In the genomic region with DNA sequence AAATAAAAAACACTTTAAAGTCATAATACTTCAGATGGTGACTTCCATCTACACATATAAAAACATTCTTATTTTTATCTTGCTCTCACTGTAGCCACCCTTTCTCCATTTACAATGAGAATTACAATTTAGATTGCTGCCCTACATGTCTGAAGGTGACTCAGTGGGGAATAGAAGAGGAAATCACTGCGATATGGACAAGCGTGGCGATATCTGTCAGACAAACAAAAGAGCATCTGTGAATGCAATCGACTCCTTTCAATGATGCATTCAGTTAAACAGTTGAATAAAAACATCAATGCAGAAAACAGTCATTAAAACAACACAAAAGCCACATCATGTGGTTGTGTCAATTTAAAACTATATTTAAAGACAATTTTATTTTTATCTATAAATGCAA, we compare ENCODE assay signal across 20 mouse cellular contexts.
A peak's percentile ranks its signal among the peaks of the same experiment; 100 is the strongest.
DNase-seq lines count a peak whose midpoint lies in the region; ATAC-seq and TF ChIP-seq lines count a peak whose summit lies in the region.
"Had no signal": no experiment of that assay in that cellular context is flagged by ENCODE, and none has a peak within 500 bp of the region (broad histone marks: within the 10 kb centered on the region; RNA-seq: fewer than 3 reads in every experiment).

No protein-coding gene starts in this region.

- H3K27ac ChIP-seq in forebrain, embryonic 14.5 days (ENCODE audit: low read depth, low read length) = no peak overlapping the region
- H3K27ac ChIP-seq in forebrain, postnatal 0 days (ENCODE audit: low read depth, low read length) = no peak overlapping the region
- peak overlapping the region; percentile 78; the same call in 1 of the 2 replicates for H3K27ac ChIP-seq in midbrain, embryonic 10.5 days (replicated peaks)
- no peak overlapping the region for H3K27ac ChIP-seq in midbrain, postnatal 0 days (ENCODE audit: low read depth, low read length)
- no peak overlapping the region for H3K27ac ChIP-seq in neural tube, embryonic 12.5 days
- H3K27ac ChIP-seq: embryonic facial prominence, embryonic 10.5 days; forebrain, embryonic 13.5 days; heart, embryonic 10.5 days had no signal

- H3K4me2 ChIP-seq in forebrain, embryonic 14.5 days (ENCODE audit: low read length) = no peak overlapping the region
- no peak overlapping the region for H3K4me2 ChIP-seq in forebrain, postnatal 0 days (ENCODE audit: low read depth)
- H3K4me2 ChIP-seq in midbrain, postnatal 0 days (ENCODE audit: low read depth, low read length, poor library complexity, severe bottlenecking) = no peak overlapping the region
- no peak overlapping the region for H3K4me2 ChIP-seq in neural tube, embryonic 12.5 days (replicated peaks)
- H3K4me2 ChIP-seq: forebrain, embryonic 13.5 days had no signal

- H3K9ac ChIP-seq in forebrain, embryonic 14.5 days (ENCODE audit: low read length) = no peak overlapping the region
- no peak overlapping the region for H3K9ac ChIP-seq in forebrain, postnatal 0 days
- no peak overlapping the region for H3K9ac ChIP-seq in midbrain, postnatal 0 days (replicated peaks; ENCODE audit: low read length, poor library complexity, severe bottlenecking)
- H3K9ac ChIP-seq in neural tube, embryonic 12.5 days = no peak overlapping the region
- H3K9ac ChIP-seq: forebrain, embryonic 13.5 days had no signal

- DNase-seq in forebrain, embryonic 14.5 days (ENCODE audit: low spot score) = peak; percentile 19
- no peak for DNase-seq in forebrain, postnatal 0 days
- no peak for DNase-seq in midbrain, embryonic 10.5 days (ENCODE audit: low spot score)
- no peak for DNase-seq in midbrain, postnatal 0 days (ENCODE audit: low spot score)
- DNase-seq in neural tube, embryonic 10.5 days (ENCODE audit: extremely low spot score, low spot score) = no peak
- no peak for DNase-seq in heart, postnatal 14 days
- DNase-seq: adrenal gland, postnatal 14 days; cerebellum, adult 2 months; cerebellum, postnatal 10 days; gastrocnemius, postnatal 36 days; heart, adult 18-20 months; heart, postnatal 10 days had no signal

- H3K36me3 ChIP-seq in forebrain, embryonic 14.5 days (ENCODE audit: control insufficient read depth, insufficient read depth, low read length) = no peaks in the 10 kb centered on the region
- no peaks in the 10 kb centered on the region for H3K36me3 ChIP-seq in forebrain, postnatal 0 days (ENCODE audit: insufficient read depth)
- no peaks in the 10 kb centered on the region for H3K36me3 ChIP-seq in midbrain, embryonic 10.5 days
- H3K36me3 ChIP-seq in midbrain, postnatal 0 days (ENCODE audit: insufficient read depth, low read length) = no peaks in the 10 kb centered on the region
- no peaks in the 10 kb centered on the region for H3K36me3 ChIP-seq in neural tube, embryonic 12.5 days
- H3K36me3 ChIP-seq: embryonic facial prominence, embryonic 10.5 days; heart, embryonic 10.5 days had no signal

- TF ChIP-seq CTCF in forebrain, postnatal 0 days (IDR thresholded peaks at IDR 0.05; ENCODE audit: low read depth) = no peak
- TF ChIP-seq CTCF in midbrain, postnatal 0 days (IDR thresholded peaks at IDR 0.05) = no peak

- no peaks in the 10 kb centered on the region for H3K4me1 ChIP-seq in forebrain, embryonic 14.5 days (ENCODE audit: control insufficient read depth, insufficient read depth, low read length)
- no peaks in the 10 kb centered on the region for H3K4me1 ChIP-seq in forebrain, postnatal 0 days (ENCODE audit: insufficient read depth)
- peaks cover 8% of the 10 kb centered on the region; the same call in 1 of the 2 replicates for H3K4me1 ChIP-seq in midbrain, embryonic 10.5 days
- no peaks in the 10 kb centered on the region for H3K4me1 ChIP-seq in midbrain, postnatal 0 days (ENCODE audit: insufficient read depth, low read length)
- no peaks in the 10 kb centered on the region for H3K4me1 ChIP-seq in neural tube, embryonic 12.5 days
- H3K4me1 ChIP-seq: embryonic facial prominence, embryonic 10.5 days; heart, embryonic 10.5 days had no signal

- no peak overlapping the region for H3K4me3 ChIP-seq in forebrain, embryonic 14.5 days (ENCODE audit: low read depth, low read length)
- H3K4me3 ChIP-seq in forebrain, postnatal 0 days (ENCODE audit: low read depth, low read length) = no peak overlapping the region
- no peak overlapping the region for H3K4me3 ChIP-seq in midbrain, embryonic 10.5 days
- H3K4me3 ChIP-seq in midbrain, postnatal 0 days (ENCODE audit: low read depth, low read length) = no peak overlapping the region
- H3K4me3 ChIP-seq in neural tube, embryonic 12.5 days = no peak overlapping the region
- H3K4me3 ChIP-seq: embryonic facial prominence, embryonic 10.5 days; forebrain, embryonic 13.5 days; heart, embryonic 10.5 days had no signal

- H3K9me3 ChIP-seq in forebrain, embryonic 14.5 days (replicated peaks; ENCODE audit: control insufficient read depth, low read length) = no peaks in the 10 kb centered on the region
- H3K9me3 ChIP-seq in forebrain, postnatal 0 days (ENCODE audit: low read length) = no peaks in the 10 kb centered on the region
- H3K9me3 ChIP-seq in midbrain, embryonic 10.5 days (replicated peaks) = no peaks in the 10 kb centered on the region
- no peaks in the 10 kb centered on the region for H3K9me3 ChIP-seq in midbrain, postnatal 0 days (ENCODE audit: low read length)
- H3K9me3 ChIP-seq in neural tube, embryonic 12.5 days = no peaks in the 10 kb centered on the region
- H3K9me3 ChIP-seq: embryonic facial prominence, embryonic 10.5 days; forebrain, embryonic 13.5 days; heart, embryonic 10.5 days had no signal

- ATAC-seq in forebrain, embryonic 14.5 days = no peak
- ATAC-seq in forebrain, postnatal 0 days = no peak
- no peak for ATAC-seq in midbrain, postnatal 0 days (ENCODE audit: low FRiP score)
- ATAC-seq in neural tube, embryonic 12.5 days (ENCODE audit: low FRiP score, low read depth) = peak; percentile 80
- ATAC-seq: activated CD4-positive, CD25-positive, alpha-beta regulatory T cell, adult 4 months; forebrain, embryonic 13.5 days; intestine, embryonic 16.5 days; Patski had no signal

- no peaks in the 10 kb centered on the region for H3K27me3 ChIP-seq in forebrain, embryonic 14.5 days (replicated peaks; ENCODE audit: control insufficient read depth, insufficient read depth, low read length)
- H3K27me3 ChIP-seq in forebrain, postnatal 0 days (ENCODE audit: insufficient read depth, low read length) = no peaks in the 10 kb centered on the region
- H3K27me3 ChIP-seq in midbrain, embryonic 10.5 days (ENCODE audit: low read depth, poor library complexity, severe bottlenecking) = no peaks in the 10 kb centered on the region
- H3K27me3 ChIP-seq in midbrain, postnatal 0 days (ENCODE audit: insufficient read depth, low read length) = no peaks in the 10 kb centered on the region
- H3K27me3 ChIP-seq in neural tube, embryonic 12.5 days (replicated peaks) = no peaks in the 10 kb centered on the region
- H3K27me3 ChIP-seq: CH12.LX; forebrain, embryonic 13.5 days had no signal

- intact Hi-C loops in heart, postnatal 14 days (cut with DNase I) = no loop called here

- 41% methylated on average over 4 of the region's 4 CpGs for WGBS in forebrain, embryonic 14.5 days
- 26% methylated on average over 4 of the region's 4 CpGs for WGBS in forebrain, postnatal 0 days
- 69% methylated on average over 4 of the region's 4 CpGs for WGBS in midbrain, embryonic 10.5 days
- WGBS in midbrain, postnatal 0 days = 23% methylated on average over 4 of the region's 4 CpGs
- WGBS in neural tube, embryonic 12.5 days = 36% methylated on average over 4 of the region's 4 CpGs
